Mouse (Mus musculus): Measurements from ENCODE around the gene Marc1. TPM values are rescaled to one million over a fixed set of nuclear protein-coding genes. Genes with fewer than 3 reads are reported as not detected.

Marc1 gene
- polyA plus RNA-seq, 1 experiment, result not detected

DNA sequence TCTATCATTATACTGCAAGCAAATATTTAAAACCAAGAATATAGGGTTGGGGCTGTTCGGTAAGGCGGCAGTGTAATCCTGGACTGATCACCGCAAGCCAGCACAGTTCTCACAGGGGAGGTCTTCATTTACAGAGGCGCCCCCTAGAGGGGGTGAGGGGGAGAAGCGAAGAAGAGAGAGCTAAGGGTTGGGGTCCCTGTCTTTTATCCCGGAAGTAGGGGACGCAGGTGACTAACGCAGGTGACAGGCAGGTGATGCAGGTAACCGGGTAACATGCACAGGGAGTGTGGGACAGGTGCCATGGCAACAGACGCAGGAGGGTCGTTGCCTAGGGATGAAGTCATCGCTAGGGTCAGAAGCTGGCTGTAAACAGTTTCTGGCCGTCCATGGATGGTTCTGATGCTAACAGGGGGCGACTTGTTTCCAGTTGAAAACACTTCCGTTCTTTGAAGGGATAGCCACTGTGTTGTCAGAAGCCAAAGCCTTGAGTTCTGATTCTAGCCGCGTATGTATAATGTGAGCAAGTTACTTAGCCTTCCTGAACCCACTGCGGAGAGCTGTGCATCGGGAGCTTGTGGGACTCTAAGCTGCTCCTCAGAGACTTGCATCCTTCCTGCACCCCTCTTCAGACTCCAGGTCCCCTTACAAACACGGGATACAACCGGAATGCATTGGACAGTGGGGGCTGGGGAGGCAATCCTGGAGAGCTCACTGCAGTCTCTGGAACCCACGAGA, 33.9 kb downstream of the Marc1 start:
- Histone ChIP-seq H3K27me3 (ENCODE audit: control insufficient read depth, insufficient read depth, insufficient read length) (no peaks in the 10 kb centered on the region), H3ac (ENCODE audit: control insufficient read depth, insufficient read length) (no peak overlapping the region), H3K4me2 (ENCODE audit: low read depth) (no peak overlapping the region), H3K79me2 (ENCODE audit: control insufficient read depth, insufficient read depth) (no peaks in the 10 kb centered on the region), H3K36me3 (ENCODE audit: control insufficient read depth, insufficient read depth) (no peaks in the 10 kb centered on the region), H3K4me3 (no peak overlapping the region)
- no peak for TF ChIP-seq POLR2A (IDR thresholded peaks at IDR 0.05; ENCODE audit: insufficient read length, low read depth)
- no peak for TF ChIP-seq SRF (IDR thresholded peaks at IDR 0.05; ENCODE audit: control insufficient read depth, insufficient read length, low read depth)
- TF ChIP-seq POLR2AphosphoS2 (IDR thresholded peaks at IDR 0.05; ENCODE audit: insufficient read length, low read depth), result no peak
- no peak for TF ChIP-seq REST (IDR thresholded peaks at IDR 0.05; ENCODE audit: insufficient read depth, insufficient read length)
- no peak for TF ChIP-seq E2F4 (IDR thresholded peaks at IDR 0.05; ENCODE audit: insufficient read depth)
- TF ChIP-seq MAX (IDR thresholded peaks at IDR 0.05; ENCODE audit: low read depth), result no peak
- no peak for TF ChIP-seq TCF12 (IDR thresholded peaks at IDR 0.05; ENCODE audit: insufficient read depth, poor library complexity, severe bottlenecking)
- no peak for TF ChIP-seq TCF3 (IDR thresholded peaks at IDR 0.05; ENCODE audit: insufficient read length, low read depth)
- TF ChIP-seq MYOD1 (IDR thresholded peaks at IDR 0.05; ENCODE audit: control insufficient read depth in 1 of 3, insufficient read length in 2 of 3, low read depth in 2 of 3), result no peak
- no peak for TF ChIP-seq CEBPB (IDR thresholded peaks at IDR 0.05; ENCODE audit: insufficient read depth, poor library complexity, severe bottlenecking)
- TF ChIP-seq USF1 (IDR thresholded peaks at IDR 0.05; ENCODE audit: low read depth), result no peak
- no peak for TF ChIP-seq MYOG (IDR thresholded peaks at IDR 0.05; ENCODE audit: control insufficient read depth in 1 of 3, insufficient read depth in 1 of 3, insufficient read length in 2 of 3, low read depth in 2 of 3)

DNA sequence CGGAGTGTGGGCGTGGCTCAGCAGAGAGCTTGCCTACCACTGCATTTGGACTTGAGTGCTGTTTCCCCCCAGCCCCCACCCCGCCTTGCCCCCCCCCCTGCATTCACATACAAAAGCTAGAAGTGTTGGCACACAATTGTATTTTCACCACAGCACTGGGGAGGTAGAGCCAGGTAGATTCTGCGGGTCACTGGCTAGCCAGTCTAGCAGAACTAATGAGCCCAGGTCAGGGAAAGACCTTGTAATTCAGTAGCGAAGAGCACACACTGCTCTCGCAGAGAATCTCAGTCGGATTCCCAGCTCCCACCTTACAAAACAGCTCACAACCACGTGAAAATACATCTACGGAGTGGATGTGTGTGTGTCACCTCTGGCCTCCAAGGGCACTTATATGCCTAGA, 35.8 kb downstream of the Marc1 start:
- Histone ChIP-seq H3K4me2 (ENCODE audit: low read depth) (no peak overlapping the region), H3K36me3 (ENCODE audit: control insufficient read depth, insufficient read depth) (no peaks in the 10 kb centered on the region), H3K4me3 (no peak overlapping the region), H3K79me2 (ENCODE audit: control insufficient read depth, insufficient read depth) (no peaks in the 10 kb centered on the region), H3ac (ENCODE audit: control insufficient read depth, insufficient read length) (no peak overlapping the region), H3K27me3 (ENCODE audit: control insufficient read depth, insufficient read depth, insufficient read length) (no peaks in the 10 kb centered on the region)
- TF ChIP-seq MAX (IDR thresholded peaks at IDR 0.05; ENCODE audit: low read depth) (no peak), MYOD1 (IDR thresholded peaks at IDR 0.05; ENCODE audit: control insufficient read depth in 1 of 3, insufficient read length in 2 of 3, low read depth in 2 of 3) (no peak), REST (IDR thresholded peaks at IDR 0.05; ENCODE audit: insufficient read depth, insufficient read length) (no peak), USF1 (IDR thresholded peaks at IDR 0.05; ENCODE audit: low read depth) (no peak), MYOG (IDR thresholded peaks at IDR 0.05; ENCODE audit: control insufficient read depth in 1 of 3, insufficient read depth in 1 of 3, insufficient read length in 2 of 3, low read depth in 2 of 3) (no peak), SRF (IDR thresholded peaks at IDR 0.05; ENCODE audit: control insufficient read depth, insufficient read length, low read depth) (no peak), E2F4 (IDR thresholded peaks at IDR 0.05; ENCODE audit: insufficient read depth) (no peak)

DNA sequence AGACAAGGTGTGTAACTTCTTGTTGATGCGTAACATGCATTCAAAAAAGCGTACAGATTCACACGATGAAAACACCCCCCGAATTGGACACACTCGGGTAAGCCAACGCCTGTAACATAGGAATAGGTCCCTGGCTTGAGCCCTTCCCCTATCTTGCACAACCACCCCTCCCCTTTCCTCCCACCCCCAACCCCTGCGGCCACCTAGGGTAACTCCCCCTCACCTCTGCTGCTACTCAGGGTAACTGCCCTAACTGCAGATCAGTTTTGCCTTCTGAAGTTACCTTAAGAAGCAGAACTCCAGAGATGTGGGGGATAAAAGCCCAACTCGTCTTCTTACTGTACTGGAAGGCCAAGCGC, 39.2 kb downstream of the Marc1 start:
- no peak overlapping the region for H3K4me3 ChIP-seq
- H3ac ChIP-seq (ENCODE audit: control insufficient read depth, insufficient read length), result no peak overlapping the region
- H3K27me3 ChIP-seq (ENCODE audit: control insufficient read depth, insufficient read depth, insufficient read length), result no peaks in the 10 kb centered on the region
- H3K79me2 ChIP-seq (ENCODE audit: control insufficient read depth, insufficient read depth), result no peaks in the 10 kb centered on the region
- no peaks in the 10 kb centered on the region for H3K36me3 ChIP-seq (ENCODE audit: control insufficient read depth, insufficient read depth)
- TF ChIP-seq USF1 (IDR thresholded peaks at IDR 0.05; ENCODE audit: low read depth) (no peak), SRF (IDR thresholded peaks at IDR 0.05; ENCODE audit: control insufficient read depth, insufficient read length, low read depth) (no peak), MYOD1 (IDR thresholded peaks at IDR 0.05; ENCODE audit: control insufficient read depth in 1 of 3, insufficient read length in 2 of 3, low read depth in 2 of 3) (no peak), TCF3 (IDR thresholded peaks at IDR 0.05; ENCODE audit: insufficient read length, low read depth) (no peak), E2F4 (IDR thresholded peaks at IDR 0.05; ENCODE audit: insufficient read depth) (no peak), REST (IDR thresholded peaks at IDR 0.05; ENCODE audit: insufficient read depth, insufficient read length) (no peak), POLR2A (IDR thresholded peaks at IDR 0.05; ENCODE audit: insufficient read length, low read depth) (no peak), POLR2AphosphoS2 (IDR thresholded peaks at IDR 0.05; ENCODE audit: insufficient read length, low read depth) (no peak), TCF12 (IDR thresholded peaks at IDR 0.05; ENCODE audit: insufficient read depth, poor library complexity, severe bottlenecking) (no peak), CEBPB (IDR thresholded peaks at IDR 0.05; ENCODE audit: insufficient read depth, poor library complexity, severe bottlenecking) (no peak), MYOG (IDR thresholded peaks at IDR 0.05; ENCODE audit: control insufficient read depth in 1 of 3, insufficient read depth in 1 of 3, insufficient read length in 2 of 3, low read depth in 2 of 3) (no peak), MAX (IDR thresholded peaks at IDR 0.05; ENCODE audit: low read depth) (no peak)
- no peak overlapping the region for H3K4me2 ChIP-seq (ENCODE audit: low read depth)

DNA sequence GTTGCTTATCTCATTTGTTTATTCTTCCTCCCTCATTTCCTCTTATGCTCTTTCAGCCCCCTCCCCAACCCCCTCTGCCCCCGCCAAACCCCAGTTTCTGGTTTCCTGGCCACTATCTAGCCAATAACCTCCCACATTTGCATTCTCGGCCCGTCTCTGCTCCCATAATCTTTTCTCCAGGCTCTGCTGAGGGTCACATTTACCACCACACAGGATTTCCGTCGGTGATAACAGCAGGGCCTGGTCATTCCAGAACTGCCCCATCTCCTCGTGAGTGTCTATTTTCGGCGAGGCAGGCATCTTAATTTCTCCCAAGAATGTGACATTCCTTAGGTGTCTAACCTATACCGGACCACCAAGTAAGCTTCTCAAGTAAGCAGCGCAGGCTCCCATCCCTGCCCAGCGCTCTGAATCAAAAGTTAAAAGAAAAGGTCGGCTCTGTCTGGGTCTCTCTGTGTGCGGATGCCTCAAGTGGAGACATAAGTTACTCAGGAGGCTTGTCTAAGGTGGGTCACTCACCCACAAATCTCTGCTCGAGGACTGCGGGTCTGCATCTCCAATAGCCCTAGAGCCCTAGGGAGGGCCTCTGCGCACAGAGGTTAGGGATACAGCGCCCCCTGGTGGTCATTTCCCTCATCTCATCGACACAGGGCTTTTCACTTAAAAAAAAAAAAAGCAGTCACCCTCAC, 39.8 kb downstream of the Marc1 start:
- Histone ChIP-seq H3K79me2 (ENCODE audit: control insufficient read depth, insufficient read depth) (no peaks in the 10 kb centered on the region), H3K4me3 (no peak overlapping the region), H3K27me3 (ENCODE audit: control insufficient read depth, insufficient read depth, insufficient read length) (no peaks in the 10 kb centered on the region), H3K36me3 (ENCODE audit: control insufficient read depth, insufficient read depth) (no peaks in the 10 kb centered on the region), H3K4me2 (ENCODE audit: low read depth) (no peak overlapping the region), H3ac (ENCODE audit: control insufficient read depth, insufficient read length) (no peak overlapping the region)
- TF ChIP-seq REST (IDR thresholded peaks at IDR 0.05; ENCODE audit: insufficient read depth, insufficient read length), result no peak

DNA sequence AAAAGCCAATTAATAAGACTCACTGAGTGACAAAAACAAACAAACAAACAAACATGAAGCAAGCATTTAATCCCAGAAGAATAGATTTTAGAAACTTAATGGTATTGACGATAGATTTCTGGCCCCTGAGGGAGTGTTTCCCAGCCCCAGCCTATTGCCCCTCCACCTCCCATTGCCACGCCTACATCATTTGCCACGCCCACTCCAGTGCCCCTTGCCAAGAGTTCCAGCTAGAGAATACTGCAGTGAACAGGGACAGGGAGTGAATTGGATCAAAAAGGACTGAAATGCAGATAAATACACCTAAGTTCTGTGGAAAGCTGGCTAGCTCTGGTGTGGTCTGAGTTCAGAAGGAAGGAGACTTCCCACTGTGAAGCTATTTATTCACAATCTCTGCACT, 47.2 kb downstream of the Marc1 start:
- Histone ChIP-seq H3K4me3 (no peak overlapping the region), H3ac (ENCODE audit: control insufficient read depth, insufficient read length) (no peak overlapping the region), H3K27me3 (ENCODE audit: control insufficient read depth, insufficient read depth, insufficient read length) (no peaks in the 10 kb centered on the region), H3K36me3 (ENCODE audit: control insufficient read depth, insufficient read depth) (no peaks in the 10 kb centered on the region), H3K4me2 (ENCODE audit: low read depth) (no peak overlapping the region), H3K79me2 (ENCODE audit: control insufficient read depth, insufficient read depth) (no peaks in the 10 kb centered on the region)
- TF ChIP-seq POLR2A (IDR thresholded peaks at IDR 0.05; ENCODE audit: insufficient read length, low read depth), result no peak
- no peak for TF ChIP-seq TCF3 (IDR thresholded peaks at IDR 0.05; ENCODE audit: insufficient read length, low read depth)
- no peak for TF ChIP-seq CEBPB (IDR thresholded peaks at IDR 0.05; ENCODE audit: insufficient read depth, poor library complexity, severe bottlenecking)
- no peak for TF ChIP-seq REST (IDR thresholded peaks at IDR 0.05; ENCODE audit: insufficient read depth, insufficient read length)
- no peak for TF ChIP-seq SRF (IDR thresholded peaks at IDR 0.05; ENCODE audit: control insufficient read depth, insufficient read length, low read depth)
- TF ChIP-seq E2F4 (IDR thresholded peaks at IDR 0.05; ENCODE audit: insufficient read depth), result no peak
- no peak for TF ChIP-seq TCF12 (IDR thresholded peaks at IDR 0.05; ENCODE audit: insufficient read depth, poor library complexity, severe bottlenecking)
- no peak for TF ChIP-seq MYOD1 (IDR thresholded peaks at IDR 0.05; ENCODE audit: control insufficient read depth in 1 of 3, insufficient read length in 2 of 3, low read depth in 2 of 3)

Data from myocyte (in vitro differentiated cells).